Mouse (Mus musculus): ENCODE data around the gene Plekhg6. TPM values are rescaled to one million over a fixed set of nuclear protein-coding genes. Genes with fewer than 3 reads are reported as not detected.

The Plekhg6 gene
- polyA plus RNA-seq, 1 experiment from 2014 or later: 0.07 TPM

DNA sequence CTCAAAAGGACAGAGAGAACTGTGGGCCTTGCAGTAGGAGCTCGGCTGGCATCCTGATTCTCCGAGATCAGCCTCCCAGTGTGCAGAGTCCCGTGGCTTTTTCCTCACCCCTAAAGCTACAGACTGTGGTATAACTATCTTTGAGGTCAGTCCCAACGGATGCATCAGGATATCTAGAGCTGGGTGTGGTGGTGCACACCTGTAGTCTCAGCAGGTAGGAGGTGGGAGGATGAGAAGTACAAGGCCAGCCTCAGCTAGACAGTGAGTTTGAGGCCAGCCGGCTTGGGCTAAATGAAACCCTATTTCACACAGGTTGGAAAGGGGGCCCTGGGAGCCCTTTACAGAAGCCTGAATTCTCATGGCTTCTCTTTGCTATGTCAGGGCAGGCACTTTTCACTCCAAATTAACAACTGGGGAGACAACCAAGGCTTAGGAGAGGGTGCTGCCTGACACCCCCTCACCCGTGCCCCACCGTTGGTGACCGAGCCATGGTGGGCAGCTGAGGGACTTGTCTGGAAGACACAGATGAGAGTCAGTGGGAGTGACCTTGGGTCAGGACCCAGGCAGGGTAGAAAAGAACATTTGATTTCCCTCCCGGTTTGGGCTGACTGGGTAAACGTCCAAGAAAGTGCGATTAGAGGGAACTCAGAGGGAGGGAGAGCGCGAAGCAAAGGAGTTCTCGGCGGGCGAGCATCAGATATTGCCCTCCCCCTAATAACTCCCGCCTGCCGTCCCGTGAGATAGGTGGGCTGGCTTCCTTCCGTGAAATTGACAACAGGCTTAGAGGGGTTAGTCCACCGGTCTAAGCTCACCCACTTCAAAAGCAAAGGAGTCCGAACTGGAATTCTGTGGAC, 31.6 kb downstream of the Plekhg6 start, which contains the start of gene Tnfrsf1a:
Gene Tnfrsf1a, plus strand, starts transcription at position 642 of the 854 bp plus-strand sequence.
- DNase-seq (ENCODE audit: extremely low spot score, low spot score): no peak
- Histone ChIP-seq H3K27me3 (ENCODE audit: poor library complexity, severe bottlenecking) (peaks cover 57% of the 10 kb centered on the region), H3K4me1 (peaks cover 59% of the 10 kb centered on the region), H3K4me3 (peak within 1 kb of the TSS; percentile 69), H3K27ac (peak within 1 kb of the TSS; percentile 83), H3K9me3 (no peaks in the 10 kb centered on the region), H3K36me3 (replicated peaks) (no peaks in the 10 kb centered on the region)
- WGBS: 3% methylated on average over 22 of the region's 22 CpGs

- no peak for DNase-seq (ENCODE audit: extremely low spot score, low spot score)
- H3K27me3 ChIP-seq (ENCODE audit: poor library complexity, severe bottlenecking): peaks cover 40% of the 10 kb centered on the region
- no peak overlapping the region for H3K4me3 ChIP-seq
- no peaks in the 10 kb centered on the region for H3K9me3 ChIP-seq
- WGBS: 66% methylated on average over 2 of the region's 2 CpGs
- H3K27ac ChIP-seq: no peak overlapping the region
- no peaks in the 10 kb centered on the region for H3K36me3 ChIP-seq (replicated peaks)
- H3K4me1 ChIP-seq: peaks cover 63% of the 10 kb centered on the region
These were observed 34.6 kb downstream of the Plekhg6 start for GRCm38 (mm10) chr6:125346029-125346428.

DNA sequence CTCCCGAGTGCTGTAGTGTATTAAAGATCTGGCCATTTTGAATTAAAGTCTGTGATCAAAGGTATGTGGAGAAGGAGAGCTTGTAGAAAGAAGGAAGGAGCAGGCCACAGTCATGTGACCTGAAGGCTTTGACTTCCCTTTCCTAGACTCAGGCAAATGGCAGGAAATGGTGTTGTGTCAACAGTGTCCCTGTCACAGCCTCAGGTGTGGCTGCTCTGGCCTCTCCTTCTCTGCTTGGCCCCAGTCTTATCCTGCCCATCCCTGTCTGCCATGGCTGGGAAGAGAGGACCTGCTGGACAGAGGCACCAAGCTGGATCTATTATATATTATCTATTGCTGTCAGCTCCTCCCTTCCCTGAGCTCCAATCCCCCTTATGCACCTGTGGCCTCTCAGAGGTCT, 35.0 kb downstream of the Plekhg6 start:
- Histone ChIP-seq H3K27me3 (ENCODE audit: poor library complexity, severe bottlenecking) (peaks cover 36% of the 10 kb centered on the region), H3K9me3 (no peaks in the 10 kb centered on the region), H3K4me1 (peaks cover 63% of the 10 kb centered on the region), H3K4me3 (no peak overlapping the region), H3K36me3 (replicated peaks) (no peaks in the 10 kb centered on the region), H3K27ac (no peak overlapping the region)
- 71% methylated on average over 1 of the region's 1 CpGs for WGBS
- no peak for DNase-seq (ENCODE audit: extremely low spot score, low spot score)

GRCm38 (mm10) chr6:125344866-125345265, 35.7 kb downstream of the Plekhg6 start:
- H3K27ac ChIP-seq: no peak overlapping the region
- peaks cover 29% of the 10 kb centered on the region for H3K27me3 ChIP-seq (ENCODE audit: poor library complexity, severe bottlenecking)
- H3K4me3 ChIP-seq: no peak overlapping the region
- peaks cover 63% of the 10 kb centered on the region for H3K4me1 ChIP-seq
- WGBS: 64% methylated on average over 4 of the region's 4 CpGs
- no peaks in the 10 kb centered on the region for H3K9me3 ChIP-seq
- no peak for DNase-seq (ENCODE audit: extremely low spot score, low spot score)
- no peaks in the 10 kb centered on the region for H3K36me3 ChIP-seq (replicated peaks)

GRCm38 (mm10) chr6:125344084-125344483, 36.5 kb downstream of the Plekhg6 start:
- H3K9me3 ChIP-seq: no peaks in the 10 kb centered on the region
- peaks cover 55% of the 10 kb centered on the region for H3K4me1 ChIP-seq
- WGBS: 38% methylated on average over 8 of the region's 8 CpGs
- no peak overlapping the region for H3K4me3 ChIP-seq
- 0 out of 2 replicates have a peak overlapping the region, but pooled peaks have one; percentile 16 for H3K27ac ChIP-seq
- H3K27me3 ChIP-seq (ENCODE audit: poor library complexity, severe bottlenecking): peaks cover 26% of the 10 kb centered on the region
- no peak for DNase-seq (ENCODE audit: extremely low spot score, low spot score)
- no peaks in the 10 kb centered on the region for H3K36me3 ChIP-seq (replicated peaks)

- no peak for DNase-seq (ENCODE audit: extremely low spot score, low spot score)
- WGBS: 70% methylated on average over 3 of the region's 3 CpGs
These were observed 38.4 kb downstream of the Plekhg6 start for GRCm38 (mm10) chr6:125342198-125342597.

DNA sequence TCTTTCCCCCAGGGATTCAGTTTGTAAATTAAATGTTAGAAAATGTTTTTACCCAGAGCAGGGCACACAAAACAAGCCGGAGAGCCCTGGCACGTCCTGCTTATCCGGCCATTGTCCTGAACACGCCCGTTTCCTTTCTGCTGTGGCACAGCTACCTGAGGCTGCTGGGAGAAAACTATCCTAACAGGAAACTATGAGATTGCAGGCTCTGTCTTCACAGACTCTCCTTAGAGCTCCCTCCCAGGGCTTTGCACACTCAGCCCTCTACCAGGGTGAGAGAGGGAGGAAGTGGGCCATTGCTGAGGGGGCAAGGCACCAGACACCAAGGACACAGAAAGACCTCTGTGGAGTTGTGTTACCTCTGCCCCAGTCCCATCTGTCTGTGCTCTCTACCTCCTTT, 40.3 kb downstream of the Plekhg6 start:
- Histone ChIP-seq H3K36me3 (replicated peaks) (no peaks in the 10 kb centered on the region), H3K27ac (peak overlapping the region; percentile 65), H3K9me3 (no peaks in the 10 kb centered on the region), H3K4me3 (no peak overlapping the region; the same call in 1 of the 2 replicates), H3K27me3 (ENCODE audit: poor library complexity, severe bottlenecking) (peaks cover 7% of the 10 kb centered on the region; the same call in 1 of the 2 replicates), H3K4me1 (peaks cover 45% of the 10 kb centered on the region)
- 70% methylated on average over 5 of the region's 5 CpGs for WGBS
- DNase-seq (ENCODE audit: extremely low spot score, low spot score): no peak

More at GRCm38 (mm10) chr6:125342198-125342597, 38.4 kb downstream of the Plekhg6 start:
- H3K36me3 ChIP-seq (replicated peaks): no peaks in the 10 kb centered on the region
- no peaks in the 10 kb centered on the region for H3K9me3 ChIP-seq
- H3K27ac ChIP-seq: no peak overlapping the region
- no peak overlapping the region for H3K4me3 ChIP-seq
- peaks cover 45% of the 10 kb centered on the region for H3K4me1 ChIP-seq
- peaks cover 7% of the 10 kb centered on the region for H3K27me3 ChIP-seq (ENCODE audit: poor library complexity, severe bottlenecking)

- no peak for DNase-seq (ENCODE audit: extremely low spot score, low spot score)
- Histone ChIP-seq H3K27me3 (ENCODE audit: poor library complexity, severe bottlenecking) (peaks cover 7% of the 10 kb centered on the region; the same call in 1 of the 2 replicates), H3K4me1 (peaks cover 45% of the 10 kb centered on the region), H3K36me3 (replicated peaks) (no peaks in the 10 kb centered on the region), H3K9me3 (no peaks in the 10 kb centered on the region), H3K27ac (0 out of 2 replicates have a peak overlapping the region, but pooled peaks have one; percentile 21), H3K4me3 (no peak overlapping the region)
- WGBS: 81% methylated on average over 9 of the region's 9 CpGs
These were observed 41.6 kb downstream of the Plekhg6 start for GRCm38 (mm10) chr6:125338791-125339660.

DNA sequence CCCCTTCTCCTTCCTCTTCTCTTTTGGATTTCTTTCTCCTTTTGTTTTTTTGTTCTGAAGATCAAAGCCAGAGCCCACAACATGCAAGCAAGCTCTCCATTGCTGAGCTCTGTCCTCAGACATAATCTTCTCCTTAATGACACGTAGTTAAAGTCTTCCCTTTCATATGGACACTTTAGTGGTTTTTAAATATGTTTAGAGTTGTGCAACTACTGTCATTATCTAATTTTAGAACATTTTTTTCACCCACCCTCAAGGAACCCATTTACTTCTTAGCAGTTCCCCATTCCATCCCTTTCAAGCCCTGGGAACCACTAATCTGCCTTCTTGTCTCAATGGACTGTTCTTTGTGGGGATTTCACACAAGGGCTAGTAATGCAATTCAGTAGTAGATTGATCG, 46.2 kb downstream of the Plekhg6 start:
- Histone ChIP-seq H3K27me3 (ENCODE audit: poor library complexity, severe bottlenecking) (peaks cover 11% of the 10 kb centered on the region), H3K4me1 (peaks cover 22% of the 10 kb centered on the region)
- 59% methylated on average over 2 of the region's 2 CpGs for WGBS

DNA sequence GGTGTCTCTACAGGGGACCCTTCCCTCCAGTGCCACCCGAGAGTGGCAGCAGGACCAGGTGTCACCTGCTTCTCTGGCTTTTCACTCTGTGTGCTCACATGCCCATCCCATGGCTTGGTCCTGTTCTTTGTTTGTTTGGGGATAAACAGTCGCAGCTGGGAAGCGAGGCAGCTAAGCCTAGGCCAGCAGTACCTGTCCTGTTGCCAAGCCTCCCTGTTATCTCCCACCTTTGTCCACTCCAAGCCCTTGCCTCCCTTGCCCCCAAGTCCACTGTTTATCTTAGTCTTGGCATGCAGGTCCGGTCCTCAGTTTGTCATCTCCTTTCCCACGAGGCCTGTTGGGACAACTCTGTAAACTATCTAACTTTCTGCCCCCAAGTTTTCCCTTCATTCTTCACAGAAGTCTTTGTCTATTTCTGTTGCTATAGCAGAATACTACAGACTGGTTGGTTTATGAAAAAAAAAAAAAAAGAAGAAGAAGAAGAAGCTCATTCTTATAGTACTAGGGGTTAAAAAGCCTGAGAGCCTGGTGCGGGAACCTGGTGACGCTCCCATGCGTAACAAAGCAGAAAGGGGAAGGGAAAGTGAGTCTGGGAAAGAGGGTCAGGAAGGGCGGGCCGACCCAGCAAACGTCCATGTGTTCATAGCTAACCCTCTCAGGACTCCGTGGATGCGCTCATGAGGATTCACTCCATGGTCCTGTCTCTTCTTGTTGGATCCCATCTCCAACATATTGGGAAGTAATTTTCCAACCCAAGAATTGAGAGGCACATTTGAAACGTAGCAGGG, 47.3 kb downstream of the Plekhg6 start:
- H3K27ac ChIP-seq: no peak overlapping the region

More for the DNA sequence above, 46.2 kb downstream of the Plekhg6 start:
- DNase-seq (ENCODE audit: extremely low spot score, low spot score): no peak
- Histone ChIP-seq H3K9me3 (no peaks in the 10 kb centered on the region), H3K27ac (no peak overlapping the region), H3K4me3 (no peak overlapping the region), H3K36me3 (replicated peaks) (no peaks in the 10 kb centered on the region)

DNA sequence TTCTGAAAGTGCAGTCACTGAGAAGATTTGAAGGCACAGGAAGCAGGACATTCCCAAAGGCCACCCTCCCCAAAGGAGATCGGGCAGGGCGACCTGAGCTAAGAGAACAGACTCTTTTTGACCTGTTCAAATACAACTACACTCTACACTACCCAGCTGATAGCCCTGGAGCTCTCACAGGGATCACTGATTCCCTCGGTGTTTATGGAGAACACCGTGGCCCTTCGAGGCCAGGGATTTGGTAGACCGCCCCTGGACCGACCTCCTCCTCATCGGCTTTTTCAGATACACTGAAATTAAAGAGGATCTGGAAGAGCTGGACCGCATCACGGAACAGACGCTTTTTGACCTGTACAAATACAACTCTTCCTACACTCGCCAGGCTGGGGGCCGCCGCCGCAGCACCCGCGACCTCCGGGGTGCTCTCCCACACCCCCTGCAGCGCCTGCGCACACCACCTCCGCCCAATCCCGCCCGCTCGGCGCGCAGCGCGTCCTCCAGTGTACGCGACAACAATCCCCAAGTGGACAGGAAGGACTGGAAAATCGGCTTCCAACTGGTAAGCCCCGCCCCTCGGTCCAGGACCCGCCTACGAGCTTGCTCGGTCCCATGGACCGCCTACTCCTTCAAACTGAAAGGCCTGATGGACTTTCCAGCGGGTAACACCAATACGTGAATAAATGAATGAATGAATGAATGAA, 49.8 kb downstream of the Plekhg6 start:
- peak; percentile 80 for DNase-seq (ENCODE audit: extremely low spot score, low spot score)
- Histone ChIP-seq H3K36me3 (replicated peaks) (no peaks in the 10 kb centered on the region), H3K27ac (peak overlapping the region; percentile 82), H3K4me3 (peak overlapping the region; percentile 67), H3K4me1 (peaks cover 22% of the 10 kb centered on the region), H3K9me3 (no peaks in the 10 kb centered on the region), H3K27me3 (ENCODE audit: poor library complexity, severe bottlenecking) (peaks cover 11% of the 10 kb centered on the region)
- under 1% methylated on average over 39 of the region's 39 CpGs for WGBS

More for the DNA sequence above, 47.3 kb downstream of the Plekhg6 start:
- no peak overlapping the region for H3K4me3 ChIP-seq
- no peak for DNase-seq (ENCODE audit: extremely low spot score, low spot score)
- H3K9me3 ChIP-seq: no peaks in the 10 kb centered on the region
- 78% methylated on average over 14 of the region's 14 CpGs for WGBS
- no peaks in the 10 kb centered on the region for H3K36me3 ChIP-seq (replicated peaks)
- H3K27me3 ChIP-seq (ENCODE audit: poor library complexity, severe bottlenecking): peaks cover 11% of the 10 kb centered on the region
- H3K4me1 ChIP-seq: peaks cover 22% of the 10 kb centered on the region
